Mouse (Mus musculus) myocyte (in vitro differentiated cells): ENCODE results near the gene Nrip2.

Experiments
- CEBPB ChIP-seq: IDR thresholded peaks from 2 replicates; pipeline ENCODE4 v1.6.1; 2011; ENCODE audit warnings: mild to moderate bottlenecking, moderate library complexity; ENCODE audit not compliant: poor library complexity, insufficient read depth, severe bottlenecking
- E2F4 ChIP-seq: IDR thresholded peaks from one replicate; pipeline ENCODE4 v1.6.1; 2011; ENCODE audit warnings: mild to moderate bottlenecking, control low read depth, moderate library complexity; ENCODE audit not compliant: insufficient read depth
- MAX ChIP-seq: IDR thresholded peaks from one replicate; pipeline ENCODE4 v1.6.1; 2011; ENCODE audit warnings: low read depth, mild to moderate bottlenecking, control low read depth
- POLR2A ChIP-seq: IDR thresholded peaks from one replicate; pipeline ENCODE4 v1.6.1; 2011; ENCODE audit warnings: low read depth, mild to moderate bottlenecking, control low read depth, moderate library complexity; ENCODE audit not compliant: insufficient read length
- SRF ChIP-seq: IDR thresholded peaks from one replicate; pipeline ENCODE4 v1.6.1; 2011; ENCODE audit warnings: low read depth; ENCODE audit not compliant: control insufficient read depth, insufficient read length
- TCF3 ChIP-seq: IDR thresholded peaks from one replicate; pipeline ENCODE4 v1.6.1; 2011; ENCODE audit warnings: low read depth, control low read depth; ENCODE audit not compliant: insufficient read length
- USF1 ChIP-seq: IDR thresholded peaks from one replicate; pipeline ENCODE4 v1.6.1; 2011; ENCODE audit warnings: low read depth, mild to moderate bottlenecking, control low read depth, moderate library complexity

GRCm38 (mm10) chr6:128437288-128437687, 38.2 kb downstream of the Nrip2 start:
- no peak for TF ChIP-seq USF1
- TF ChIP-seq TCF3: no peak
- no peak for TF ChIP-seq E2F4
- no peak for TF ChIP-seq POLR2A
- TF ChIP-seq CEBPB: no peak
- TF ChIP-seq SRF: no peak
- no peak for TF ChIP-seq MAX
